Mouse (Mus musculus) limb, embryonic 13.5 days (tissue): Measurements from ENCODE around the gene Irs3. TPM values are rescaled to one million over a fixed set of nuclear protein-coding genes. Genes with fewer than 3 reads are reported as not detected.

Source experiments
- ATAC-seq: fragments of 200-750 bp; cut with Nextera tagmentation; 2 replicates; pipeline ENCODE4 v1.8.0; 2017; ENCODE audit warnings: low read depth, moderate number of reproducible peaks, moderate TSS enrichment; ENCODE audit not compliant: low FRiP score
- H3K27ac ChIP-seq: fragments of 300-500 bp; sonication (generic); 2 replicates; pipeline ENCODE4 v1.5.1; 2015; ENCODE audit warnings: inconsistent platforms, mild to moderate bottlenecking, moderate library complexity
- H3K27me3 ChIP-seq: fragments of 300-500 bp; sonication (generic); 2 replicates; pipeline ENCODE4 v1.6.1; 2015; ENCODE audit warnings: mild to moderate bottlenecking, inconsistent platforms
- H3K36me3 ChIP-seq: fragments of 300-500 bp; sonication (generic); 2 replicates; pipeline ENCODE4 v1.6.1; 2015; ENCODE audit warnings: inconsistent platforms, mild to moderate bottlenecking, moderate library complexity
- H3K4me1 ChIP-seq: fragments of 300-500 bp; sonication (generic); 2 replicates; pipeline ENCODE4 v1.6.1; 2015; ENCODE audit warnings: inconsistent platforms
- H3K4me2 ChIP-seq: fragments of 300-500 bp; sonication (generic); replicated peaks from 2 replicates; pipeline ENCODE4 v1.6.1; 2015; ENCODE audit warnings: inconsistent platforms, mild to moderate bottlenecking, moderate library complexity
- H3K4me3 ChIP-seq: fragments of 300-500 bp; sonication (generic); 2 replicates; pipeline ENCODE4 v1.5.1; 2015; ENCODE audit warnings: moderate library complexity, mild to moderate bottlenecking, inconsistent platforms
- H3K9ac ChIP-seq: fragments of 300-500 bp; sonication (generic); 2 replicates; pipeline ENCODE4 v1.6.1; 2015; ENCODE audit warnings: mild to moderate bottlenecking, inconsistent platforms
- H3K9me3 ChIP-seq: fragments of 300-500 bp; sonication (generic); 2 replicates; pipeline ENCODE4 v1.6.1; 2016; ENCODE audit warnings: inconsistent platforms
- WGBS: fragments of 180-500 bp; shearing (Covaris S2); methylation state at CpG from one replicate; pipeline ENCODE4 v1.1.7; 2015; 5-methylcytosine and 5-hydroxymethylcytosine counted together
- polyA plus RNA-seq: library from polyadenylated mRNA; unstranded; fragments of >200 nt; fragmentation: Nextera tagmentation; extraction: Ambion mirVana; gene quantifications from 2 replicates; pipeline ENCODE4 v1.2.1, GENCODE M21; 2015

Irs3 gene
- polyA plus RNA-seq, 1 experiment from 2014 or later: 0.18 TPM

- ATAC-seq: no peak
- H3K27ac ChIP-seq: no peak overlapping the region
- H3K4me2 ChIP-seq: no peak overlapping the region
- H3K4me3 ChIP-seq: no peak overlapping the region
- no peaks in the 10 kb centered on the region for H3K27me3 ChIP-seq
- H3K4me1 ChIP-seq: peaks cover 15% of the 10 kb centered on the region
- no peak overlapping the region for H3K9ac ChIP-seq
- H3K9me3 ChIP-seq: no peaks in the 10 kb centered on the region
- 87% methylated on average over 3 of the region's 3 CpGs for WGBS
- H3K36me3 ChIP-seq: peaks cover 24% of the 10 kb centered on the region; the same call in 1 of the 2 replicates
These were observed 33.2 kb upstream of the Irs3 start for GRCm38 (mm10) chr5:137678736-137679135.

DNA sequence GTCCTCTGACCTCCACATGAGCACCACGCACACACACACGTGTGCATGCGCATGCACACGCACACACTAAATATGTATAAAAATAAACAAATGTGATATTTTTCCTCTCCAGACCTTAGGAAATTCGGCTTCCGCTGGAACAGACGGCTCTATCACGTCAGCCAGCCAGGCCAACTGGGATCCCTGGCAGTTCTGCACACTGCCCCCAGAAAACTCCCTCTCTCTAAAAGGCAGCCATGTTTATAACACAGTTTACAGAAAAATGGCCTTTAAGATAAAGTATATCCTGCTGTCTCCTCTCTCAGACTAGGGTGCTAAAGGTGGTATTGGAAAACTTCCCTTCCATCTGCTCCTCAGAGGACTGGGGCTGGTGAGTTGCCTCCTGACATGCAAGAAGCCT lies 32.3 kb upstream of the Irs3 start:
- WGBS: 95% methylated on average over 8 of the region's 8 CpGs
- Histone ChIP-seq H3K4me2 (no peak overlapping the region), H3K4me1 (peaks cover 7% of the 10 kb centered on the region), H3K9me3 (no peaks in the 10 kb centered on the region), H3K9ac (no peak overlapping the region), H3K36me3 (peaks cover 24% of the 10 kb centered on the region; the same call in 1 of the 2 replicates), H3K4me3 (no peak overlapping the region), H3K27ac (no peak overlapping the region), H3K27me3 (no peaks in the 10 kb centered on the region)
- ATAC-seq: no peak

DNA sequence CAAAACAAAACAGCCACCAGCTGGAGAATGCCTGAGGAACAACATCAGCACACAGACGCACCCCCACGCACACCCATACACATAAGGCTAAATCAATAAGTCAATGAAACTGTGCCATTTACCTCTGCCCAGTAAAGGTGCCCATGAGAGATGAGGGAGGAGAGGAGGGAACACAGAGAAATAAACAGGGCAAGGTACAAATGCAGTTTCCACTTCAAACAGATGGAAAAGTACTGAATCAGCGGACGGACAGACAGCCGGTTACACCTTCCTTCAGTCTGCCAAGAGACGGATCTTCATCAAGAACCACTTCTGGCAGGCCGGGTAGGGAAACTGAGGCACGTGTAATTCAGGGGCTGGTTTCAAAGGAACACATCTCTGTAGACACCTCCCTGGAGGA lies 29.3 kb upstream of the Irs3 start:
- H3K9me3 ChIP-seq: no peaks in the 10 kb centered on the region
- 94% methylated on average over 8 of the region's 8 CpGs for WGBS
- no peaks in the 10 kb centered on the region for H3K27me3 ChIP-seq
- no peak overlapping the region for H3K27ac ChIP-seq
- H3K4me3 ChIP-seq: no peak overlapping the region
- no peak for ATAC-seq
- no peak overlapping the region for H3K4me2 ChIP-seq
- H3K9ac ChIP-seq: no peak overlapping the region
- peaks cover 11% of the 10 kb centered on the region; the same call in 1 of the 2 replicates for H3K36me3 ChIP-seq
- H3K4me1 ChIP-seq: peaks cover 19% of the 10 kb centered on the region

GRCm38 (mm10) chr5:137673015-137673414 lies 27.5 kb upstream of the Irs3 start:
- Histone ChIP-seq H3K36me3 (peaks cover 11% of the 10 kb centered on the region; the same call in 1 of the 2 replicates), H3K4me3 (no peak overlapping the region), H3K9ac (no peak overlapping the region), H3K9me3 (no peaks in the 10 kb centered on the region), H3K27me3 (no peaks in the 10 kb centered on the region), H3K27ac (no peak overlapping the region), H3K4me2 (no peak overlapping the region), H3K4me1 (peaks cover 19% of the 10 kb centered on the region)
- WGBS: 89% methylated on average over 6 of the region's 6 CpGs
- no peak for ATAC-seq

DNA sequence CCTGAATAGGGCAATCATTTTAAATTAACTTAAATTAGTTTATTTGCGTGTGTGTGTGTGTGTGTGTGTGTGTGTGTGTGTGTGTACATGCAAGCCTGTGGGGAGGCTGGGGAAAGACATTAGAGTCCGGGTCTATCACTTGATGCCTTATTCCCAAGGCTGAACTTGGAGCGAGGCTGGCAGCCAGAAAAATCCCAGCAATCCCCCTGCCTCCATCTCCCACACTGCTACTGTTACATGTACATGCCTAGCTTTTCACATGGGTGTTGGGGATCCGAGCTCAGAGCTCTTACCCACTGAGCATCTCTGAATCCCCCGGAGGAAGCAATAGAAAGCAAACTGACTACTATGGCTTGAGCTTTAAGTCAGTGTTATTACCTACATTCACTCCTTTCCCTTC lies 26.8 kb upstream of the Irs3 start:
- H3K4me2 ChIP-seq: no peak overlapping the region
- H3K9ac ChIP-seq: no peak overlapping the region
- H3K36me3 ChIP-seq: peaks cover 12% of the 10 kb centered on the region
- 81% methylated on average over 5 of the region's 5 CpGs for WGBS
- no peaks in the 10 kb centered on the region for H3K27me3 ChIP-seq
- no peaks in the 10 kb centered on the region for H3K9me3 ChIP-seq
- ATAC-seq: no peak
- H3K4me1 ChIP-seq: peaks cover 19% of the 10 kb centered on the region
- H3K4me3 ChIP-seq: no peak overlapping the region
- H3K27ac ChIP-seq: no peak overlapping the region; the same call in 1 of the 2 replicates

- Histone ChIP-seq H3K27ac (peak overlapping the region; percentile 65; the same call in 1 of the 2 replicates), H3K36me3 (peaks cover 16% of the 10 kb centered on the region), H3K27me3 (no peaks in the 10 kb centered on the region), H3K4me1 (peaks cover 19% of the 10 kb centered on the region), H3K9ac (peak overlapping the region; percentile 54), H3K4me3 (no peak overlapping the region), H3K4me2 (peak overlapping the region; percentile 19), H3K9me3 (no peaks in the 10 kb centered on the region)
- ATAC-seq: peak; percentile 67
- 19% methylated on average over 9 of the region's 9 CpGs for WGBS
These were observed 26.1 kb upstream of the Irs3 start for GRCm38 (mm10) chr5:137671443-137672240.

GRCm38 (mm10) chr5:137670240-137670639 lies 24.7 kb upstream of the Irs3 start:
- Histone ChIP-seq H3K9ac (no peak overlapping the region), H3K4me1 (peaks cover 19% of the 10 kb centered on the region), H3K36me3 (peaks cover 26% of the 10 kb centered on the region), H3K27me3 (no peaks in the 10 kb centered on the region), H3K27ac (no peak overlapping the region), H3K4me2 (no peak overlapping the region), H3K4me3 (no peak overlapping the region), H3K9me3 (no peaks in the 10 kb centered on the region)
- no peak for ATAC-seq
- 90% methylated on average over 1 of the region's 1 CpGs for WGBS

DNA sequence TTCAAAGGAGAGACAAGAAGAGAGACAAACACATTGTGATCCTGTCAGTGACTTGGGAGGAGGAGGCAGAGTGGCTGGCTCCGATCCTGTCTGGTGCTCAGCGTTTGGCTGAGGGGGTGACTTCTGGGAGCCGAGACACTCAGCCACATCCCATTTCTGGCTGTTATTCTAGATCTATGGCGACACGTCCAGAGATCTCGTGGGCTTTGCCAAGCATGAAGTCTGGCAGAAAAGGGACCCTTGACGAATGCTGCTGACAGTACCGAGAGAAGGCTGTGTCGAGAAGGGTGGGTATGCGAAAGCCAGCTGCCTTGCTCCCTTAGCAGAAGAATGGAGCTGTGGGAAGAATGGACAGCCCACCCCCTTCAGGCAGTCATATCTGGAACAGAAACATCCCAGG lies 23.5 kb upstream of the Irs3 start:
- H3K4me1 ChIP-seq: peaks cover 19% of the 10 kb centered on the region
- no peak for ATAC-seq
- peaks cover 34% of the 10 kb centered on the region for H3K36me3 ChIP-seq
- peak overlapping the region; percentile 48 for H3K27ac ChIP-seq
- H3K4me3 ChIP-seq: no peak overlapping the region
- no peak overlapping the region for H3K4me2 ChIP-seq
- no peaks in the 10 kb centered on the region for H3K9me3 ChIP-seq
- no peaks in the 10 kb centered on the region for H3K27me3 ChIP-seq
- H3K9ac ChIP-seq: no peak overlapping the region
- WGBS: 81% methylated on average over 10 of the region's 10 CpGs

DNA sequence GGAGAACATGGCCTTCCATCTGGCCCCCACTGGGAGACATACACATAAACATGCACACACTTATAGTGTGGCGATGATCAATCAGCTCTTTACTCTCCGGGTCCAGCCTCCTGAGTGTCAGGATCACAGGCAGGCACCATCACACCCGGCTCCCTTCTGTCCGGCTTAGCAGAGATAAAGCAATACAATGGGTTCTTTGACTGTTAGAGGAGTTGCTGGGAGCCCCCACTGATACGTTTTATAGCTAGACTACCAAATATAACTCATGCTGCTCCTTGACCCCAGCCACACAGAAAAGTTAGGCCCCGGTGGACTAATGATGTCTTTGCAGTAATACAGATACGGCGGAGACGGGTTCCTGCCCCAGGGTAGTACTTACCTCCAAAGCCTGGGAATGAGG lies 17.5 kb upstream of the Irs3 start:
- Histone ChIP-seq H3K4me3 (no peak overlapping the region), H3K36me3 (peaks cover 79% of the 10 kb centered on the region), H3K27me3 (no peaks in the 10 kb centered on the region), H3K9ac (no peak overlapping the region), H3K9me3 (no peaks in the 10 kb centered on the region), H3K4me2 (no peak overlapping the region), H3K4me1 (no peaks in the 10 kb centered on the region), H3K27ac (no peak overlapping the region)
- no peak for ATAC-seq
- 80% methylated on average over 9 of the region's 9 CpGs for WGBS

DNA sequence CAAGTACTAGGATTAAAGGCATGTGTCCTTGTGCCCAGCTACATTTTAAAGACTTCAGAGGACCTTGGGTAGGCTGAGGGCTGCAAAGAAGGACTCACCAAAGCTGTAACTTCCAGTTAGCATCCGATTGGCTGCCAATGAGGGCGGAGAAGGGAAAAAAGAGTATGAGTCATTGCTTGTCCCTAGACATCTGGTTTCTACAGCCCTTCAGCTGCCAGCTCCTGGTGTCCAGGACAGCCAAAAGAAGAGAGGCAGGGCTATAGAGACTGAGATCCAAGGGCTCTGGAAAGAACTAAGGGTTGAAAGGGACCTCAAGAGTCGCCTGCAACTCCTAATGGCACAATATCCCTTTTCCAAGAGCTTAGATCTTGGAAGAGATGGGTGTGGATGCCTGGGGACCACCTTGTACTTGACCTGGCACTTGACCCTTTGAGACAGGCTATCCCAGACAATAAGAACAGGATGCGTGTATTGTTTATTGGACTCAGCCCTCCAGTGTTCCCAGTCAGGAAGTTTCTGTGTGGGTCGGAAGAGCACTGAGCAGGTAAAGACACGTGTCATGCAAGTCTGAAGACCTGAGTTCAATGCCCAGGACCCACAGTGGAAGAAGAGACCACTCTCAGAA lies 14.7 kb upstream of the Irs3 start:
- WGBS: 92% methylated on average over 6 of the region's 6 CpGs
- Histone ChIP-seq H3K4me3 (no peak overlapping the region), H3K9ac (no peak overlapping the region), H3K4me1 (0 out of 2 replicates have a peak, but pooled peaks cover 6% of the 10 kb centered on the region), H3K36me3 (peaks cover 63% of the 10 kb centered on the region), H3K9me3 (no peaks in the 10 kb centered on the region), H3K4me2 (no peak overlapping the region), H3K27me3 (no peaks in the 10 kb centered on the region), H3K27ac (no peak overlapping the region)
- ATAC-seq: no peak

- H3K4me3 ChIP-seq: no peak overlapping the region
- H3K36me3 ChIP-seq: peaks cover 59% of the 10 kb centered on the region
- no peaks in the 10 kb centered on the region for H3K9me3 ChIP-seq
- H3K4me1 ChIP-seq: 0 out of 2 replicates have a peak, but pooled peaks cover 6% of the 10 kb centered on the region
- WGBS: 27% methylated on average over 6 of the region's 6 CpGs
- no peak overlapping the region for H3K4me2 ChIP-seq
- no peak overlapping the region; the same call in 1 of the 2 replicates for H3K27ac ChIP-seq
- H3K27me3 ChIP-seq: no peaks in the 10 kb centered on the region
- ATAC-seq: peak; percentile 51; the same call in 1 of the 2 replicates
- no peak overlapping the region for H3K9ac ChIP-seq
These were observed 11.5 kb upstream of the Irs3 start for GRCm38 (mm10) chr5:137656977-137657376.

- H3K9ac ChIP-seq: no peak overlapping the region
- H3K4me3 ChIP-seq: no peak overlapping the region
- WGBS: 76% methylated on average over 7 of the region's 7 CpGs
- H3K27me3 ChIP-seq: no peaks in the 10 kb centered on the region
- no peak overlapping the region for H3K27ac ChIP-seq
- peaks cover 14% of the 10 kb centered on the region for H3K4me1 ChIP-seq
- ATAC-seq: no peak
- H3K9me3 ChIP-seq: no peaks in the 10 kb centered on the region
- peaks cover 53% of the 10 kb centered on the region for H3K36me3 ChIP-seq
- no peak overlapping the region for H3K4me2 ChIP-seq
These were observed 9.2 kb upstream of the Irs3 start for GRCm38 (mm10) chr5:137654746-137655145.
